Mouse (Mus musculus): ENCODE measurements at regions not wholly inside any gene's neighbourhood (a gene's known extent, or its start where the extent isn't known, plus 50 kb on each side); places are given as distances from the start of the nearest gene placed in this dataset.

DNA sequence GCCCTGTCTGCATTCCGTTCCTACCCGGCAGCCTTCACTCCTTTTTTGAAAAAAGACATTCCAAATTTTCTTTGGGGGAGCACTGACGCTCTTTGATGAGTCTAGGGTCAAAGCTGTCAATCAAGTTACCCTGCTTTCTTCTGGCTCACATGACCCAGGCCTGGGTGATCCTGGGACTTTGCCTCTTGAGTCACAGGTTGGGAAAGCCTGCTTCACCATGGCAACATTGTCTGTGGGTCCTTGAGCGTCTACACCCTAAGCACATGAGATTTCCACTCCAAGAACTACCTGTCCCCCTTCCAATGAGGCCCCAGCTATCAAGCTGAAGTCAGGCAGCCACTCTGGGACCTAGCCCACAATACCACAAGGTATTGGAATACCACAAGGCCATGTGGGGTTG lies 73.5 kb downstream of the Lsm3 start:
- Histone ChIP-seq H3K36me3 (ENCODE audit: control insufficient read depth, insufficient read depth, low read length) (no peaks in the 10 kb centered on the region), H3K27ac (ENCODE audit: low read depth, low read length) (no peak overlapping the region), H3K4me3 (ENCODE audit: low read depth, low read length) (no peak overlapping the region), H3K4me2 (ENCODE audit: low read depth, low read length) (no peak overlapping the region), H3K4me1 (ENCODE audit: control insufficient read depth, insufficient read depth, low read length) (no peaks in the 10 kb centered on the region), H3K27me3 (ENCODE audit: control insufficient read depth, insufficient read depth, low read length) (no peaks in the 10 kb centered on the region), H3K9me3 (ENCODE audit: control insufficient read depth, low read length) (no peaks in the 10 kb centered on the region), H3K9ac (replicated peaks; ENCODE audit: low read depth, low read length) (no peak overlapping the region)
- ATAC-seq (ENCODE audit: low read depth), result no peak
- WGBS, result 93% methylated on average over 4 of the region's 4 CpGs

DNA sequence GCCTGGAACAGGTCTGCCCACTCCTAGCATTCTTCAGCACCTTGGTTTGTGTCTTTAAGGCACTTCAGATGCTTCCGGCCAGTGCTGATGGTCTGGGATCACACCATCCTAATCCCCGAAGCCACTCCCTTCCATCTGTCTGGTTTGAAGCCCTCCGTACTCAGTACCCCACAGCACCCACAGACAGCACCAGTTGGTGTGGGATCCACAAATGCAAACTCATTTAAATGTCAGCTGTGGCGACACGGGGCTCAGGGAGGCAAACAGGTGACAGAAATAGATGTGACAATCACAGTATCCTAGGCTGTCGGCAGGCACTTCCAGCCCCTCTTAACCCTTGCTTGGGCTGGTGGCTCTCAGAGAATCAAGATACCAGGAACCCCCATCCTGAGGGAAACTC lies 74.7 kb downstream of the Lsm3 start:
- 54% methylated on average over 6 of the region's 6 CpGs for WGBS
- H3K9me3 ChIP-seq (ENCODE audit: control insufficient read depth, low read length), result no peaks in the 10 kb centered on the region
- no peak overlapping the region for H3K27ac ChIP-seq (ENCODE audit: low read depth, low read length)
- no peak overlapping the region for H3K4me3 ChIP-seq (ENCODE audit: low read depth, low read length)
- no peak overlapping the region for H3K9ac ChIP-seq (replicated peaks; ENCODE audit: low read depth, low read length)
- no peaks in the 10 kb centered on the region for H3K36me3 ChIP-seq (ENCODE audit: control insufficient read depth, insufficient read depth, low read length)
- no peak for ATAC-seq (ENCODE audit: low read depth)
- H3K27me3 ChIP-seq (ENCODE audit: control insufficient read depth, insufficient read depth, low read length), result no peaks in the 10 kb centered on the region
- no peaks in the 10 kb centered on the region for H3K4me1 ChIP-seq (ENCODE audit: control insufficient read depth, insufficient read depth, low read length)
- no peak overlapping the region for H3K4me2 ChIP-seq (ENCODE audit: low read depth, low read length)

DNA sequence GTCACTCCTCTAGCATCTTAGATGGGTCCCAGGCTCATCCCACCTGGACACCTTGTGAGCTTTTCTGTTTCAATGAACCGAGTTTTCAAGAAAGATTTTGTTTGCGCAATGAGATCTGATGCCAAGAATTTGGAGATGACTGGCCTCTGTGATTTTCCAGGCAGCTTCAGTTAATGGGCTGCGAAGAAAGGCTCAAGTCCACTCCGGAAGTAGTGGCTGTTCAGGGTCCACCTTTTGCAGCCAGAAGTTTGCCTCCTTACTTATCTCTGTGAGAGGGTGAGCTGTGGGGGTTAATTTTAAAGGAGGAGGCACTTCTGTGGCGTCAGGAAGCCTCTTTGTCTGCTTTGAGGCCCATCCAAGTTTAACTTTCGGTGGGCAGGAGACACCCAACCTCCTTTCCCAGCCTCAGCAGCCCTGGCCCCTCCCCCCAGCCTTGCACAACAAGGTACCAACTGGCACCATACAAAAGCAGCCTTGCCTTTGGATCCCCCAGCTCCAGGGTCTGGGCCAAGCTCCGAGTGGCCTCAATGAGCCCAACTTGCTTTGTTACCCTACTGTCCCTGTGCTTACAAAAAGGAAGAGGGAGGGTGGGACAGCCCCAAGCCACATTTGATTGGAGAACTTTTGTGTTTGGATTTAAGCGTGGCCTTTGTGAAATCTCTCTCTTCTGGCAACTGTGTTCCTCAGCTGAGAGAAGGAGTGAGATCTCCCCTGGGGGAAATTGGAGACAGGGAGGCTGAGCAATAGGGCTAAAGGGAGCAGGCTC lies 75.3 kb downstream of the Lsm3 start:
- H3K9ac ChIP-seq (replicated peaks; ENCODE audit: low read depth, low read length), result no peak overlapping the region
- H3K9me3 ChIP-seq (ENCODE audit: control insufficient read depth, low read length), result no peaks in the 10 kb centered on the region
- H3K4me3 ChIP-seq (ENCODE audit: low read depth, low read length), result no peak overlapping the region
- no peaks in the 10 kb centered on the region for H3K4me1 ChIP-seq (ENCODE audit: control insufficient read depth, insufficient read depth, low read length)
- H3K27me3 ChIP-seq (ENCODE audit: control insufficient read depth, insufficient read depth, low read length), result no peaks in the 10 kb centered on the region
- no peak overlapping the region for H3K4me2 ChIP-seq (ENCODE audit: low read depth, low read length)
- ATAC-seq (ENCODE audit: low read depth), result no peak
- H3K36me3 ChIP-seq (ENCODE audit: control insufficient read depth, insufficient read depth, low read length), result no peaks in the 10 kb centered on the region
- 53% methylated on average over 8 of the region's 8 CpGs for whole genome bisulfite sequencing
- no peak overlapping the region for H3K27ac ChIP-seq (ENCODE audit: low read depth, low read length)

DNA sequence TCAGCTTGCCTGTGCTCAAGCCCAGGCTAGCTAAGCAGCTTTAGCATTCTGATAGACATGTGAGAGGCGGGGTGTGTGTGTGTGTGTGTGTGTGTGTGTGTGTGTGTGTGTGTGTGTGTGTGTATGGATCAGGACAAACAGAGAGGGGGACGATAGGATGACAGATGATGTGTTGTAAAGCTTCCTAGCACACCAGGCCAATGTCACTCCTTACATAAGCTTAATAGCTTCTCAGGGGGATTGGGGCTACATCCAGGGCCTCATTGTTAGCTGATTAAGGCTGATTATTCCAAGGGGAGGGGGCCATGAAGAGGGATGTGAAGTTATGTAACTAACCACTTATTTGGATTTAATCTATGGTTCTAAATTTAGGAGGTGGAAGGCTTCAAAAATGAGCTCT lies 76.9 kb downstream of the Lsm3 start:
- no peak overlapping the region for H3K4me2 ChIP-seq (ENCODE audit: low read depth, low read length)
- WGBS, result 72% methylated on average over 2 of the region's 2 CpGs
- no peak overlapping the region for H3K27ac ChIP-seq (ENCODE audit: low read depth, low read length)
- no peaks in the 10 kb centered on the region for H3K36me3 ChIP-seq (ENCODE audit: control insufficient read depth, insufficient read depth, low read length)
- no peak overlapping the region for H3K9ac ChIP-seq (replicated peaks; ENCODE audit: low read depth, low read length)
- no peaks in the 10 kb centered on the region for H3K27me3 ChIP-seq (ENCODE audit: control insufficient read depth, insufficient read depth, low read length)
- H3K9me3 ChIP-seq (ENCODE audit: control insufficient read depth, low read length), result no peaks in the 10 kb centered on the region
- no peak overlapping the region for H3K4me3 ChIP-seq (ENCODE audit: low read depth, low read length)
- no peaks in the 10 kb centered on the region for H3K4me1 ChIP-seq (ENCODE audit: control insufficient read depth, insufficient read depth, low read length)
- no peak for ATAC-seq (ENCODE audit: low read depth)

DNA sequence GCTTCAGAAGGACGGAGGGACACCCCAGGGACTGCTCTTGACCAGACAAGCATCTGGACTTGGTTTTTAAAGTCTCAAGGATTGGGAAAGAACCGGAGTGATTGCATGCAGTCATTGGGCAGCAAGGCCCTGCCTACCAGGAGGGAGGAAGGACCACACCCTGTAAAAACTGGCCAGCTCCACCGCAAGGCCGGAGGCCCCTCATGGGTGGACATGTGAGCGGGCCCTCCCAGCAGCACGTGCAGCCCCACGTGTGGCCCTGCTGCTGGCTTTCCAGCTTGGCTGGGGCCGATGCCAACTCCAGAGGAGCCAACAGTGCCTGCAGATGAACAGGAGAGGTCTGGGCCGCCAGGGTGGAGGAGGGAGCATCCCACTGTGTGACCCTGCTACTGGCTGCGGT lies 83.2 kb downstream of the Lsm3 start:
- H3K9ac ChIP-seq (replicated peaks; ENCODE audit: low read depth, low read length), result no peak overlapping the region
- H3K4me3 ChIP-seq (ENCODE audit: low read depth, low read length), result no peak overlapping the region
- no peaks in the 10 kb centered on the region for H3K36me3 ChIP-seq (ENCODE audit: control insufficient read depth, insufficient read depth, low read length)
- no peaks in the 10 kb centered on the region for H3K9me3 ChIP-seq (ENCODE audit: control insufficient read depth, low read length)
- ATAC-seq (ENCODE audit: low read depth), result no peak
- H3K27ac ChIP-seq (ENCODE audit: low read depth, low read length), result no peak overlapping the region
- no peaks in the 10 kb centered on the region for H3K4me1 ChIP-seq (ENCODE audit: control insufficient read depth, insufficient read depth, low read length)
- H3K27me3 ChIP-seq (ENCODE audit: control insufficient read depth, insufficient read depth, low read length), result no peaks in the 10 kb centered on the region
- H3K4me2 ChIP-seq (ENCODE audit: low read depth, low read length), result no peak overlapping the region
- WGBS, result 65% methylated on average over 10 of the region's 10 CpGs

DNA sequence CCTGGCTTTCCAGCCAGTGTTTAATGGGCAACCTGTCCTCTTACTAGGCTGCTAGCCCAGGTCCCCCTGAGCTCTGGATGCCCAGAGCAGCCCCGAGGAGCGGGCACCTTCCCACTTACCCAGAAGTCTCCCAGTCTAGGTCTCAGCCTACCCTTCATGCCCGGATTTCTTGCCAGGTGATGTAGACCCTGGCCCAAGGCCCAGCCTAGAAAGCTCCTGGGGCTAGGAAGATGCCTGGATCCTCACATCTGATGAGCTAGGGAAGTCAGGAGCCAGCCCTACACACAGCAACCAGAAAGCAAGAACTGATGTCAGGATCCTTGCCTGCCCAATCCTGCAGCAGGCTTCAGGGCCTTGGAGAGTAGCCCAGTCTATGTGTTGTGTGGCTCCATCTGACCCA lies 83.7 kb upstream of the Slc6a6 start:
- Histone ChIP-seq H3K9me3 (ENCODE audit: control insufficient read depth, low read length) (no peaks in the 10 kb centered on the region), H3K9ac (replicated peaks; ENCODE audit: low read depth, low read length) (no peak overlapping the region), H3K27me3 (ENCODE audit: control insufficient read depth, insufficient read depth, low read length) (no peaks in the 10 kb centered on the region), H3K4me3 (ENCODE audit: low read depth, low read length) (no peak overlapping the region), H3K4me1 (ENCODE audit: control insufficient read depth, insufficient read depth, low read length) (no peaks in the 10 kb centered on the region), H3K27ac (ENCODE audit: low read depth, low read length) (no peak overlapping the region), H3K4me2 (ENCODE audit: low read depth, low read length) (no peak overlapping the region), H3K36me3 (ENCODE audit: control insufficient read depth, insufficient read depth, low read length) (no peaks in the 10 kb centered on the region)
- 89% methylated on average over 3 of the region's 3 CpGs for WGBS
- no peak for ATAC-seq (ENCODE audit: low read depth)

DNA sequence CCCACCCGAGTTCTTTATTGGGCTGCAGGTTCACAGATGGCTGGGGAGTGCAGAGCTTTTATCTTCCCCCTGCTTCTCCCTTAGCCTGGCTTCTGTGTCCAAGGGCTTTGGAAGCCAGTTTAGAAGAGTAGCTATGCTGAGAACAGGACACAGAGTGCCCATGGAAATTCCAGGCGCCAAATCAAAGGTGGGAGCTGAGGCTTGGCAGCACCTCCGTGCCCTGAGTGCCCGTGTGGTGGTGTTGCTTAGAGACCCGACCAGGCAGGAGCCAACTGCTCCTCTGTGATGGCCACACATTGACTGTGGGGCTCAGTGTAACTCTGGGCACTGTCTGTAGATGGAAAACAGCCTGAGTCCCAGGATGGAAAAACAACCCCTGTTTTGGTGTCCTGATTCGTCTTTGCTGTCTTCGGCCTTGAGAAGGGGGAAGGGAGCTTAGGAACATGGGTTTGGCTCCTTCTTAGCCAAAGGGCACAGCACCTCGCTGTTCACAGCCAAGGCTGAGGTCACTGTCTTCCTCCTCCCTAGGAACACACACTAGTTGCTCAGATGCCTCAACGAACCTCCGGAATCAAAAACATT lies 77.1 kb upstream of the Slc6a6 start:
- no peak overlapping the region for H3K4me3 ChIP-seq (ENCODE audit: low read depth, low read length)
- H3K4me2 ChIP-seq (ENCODE audit: low read depth, low read length), result no peak overlapping the region
- no peaks in the 10 kb centered on the region for H3K4me1 ChIP-seq (ENCODE audit: control insufficient read depth, insufficient read depth, low read length)
- ATAC-seq (ENCODE audit: low read depth), result no peak
- no peaks in the 10 kb centered on the region for H3K36me3 ChIP-seq (ENCODE audit: control insufficient read depth, insufficient read depth, low read length)
- 89% methylated on average over 10 of the region's 10 CpGs for WGBS
- H3K27ac ChIP-seq (ENCODE audit: low read depth, low read length), result no peak overlapping the region
- H3K27me3 ChIP-seq (ENCODE audit: control insufficient read depth, insufficient read depth, low read length), result no peaks in the 10 kb centered on the region
- H3K9me3 ChIP-seq (ENCODE audit: control insufficient read depth, low read length), result no peaks in the 10 kb centered on the region
- no peak overlapping the region for H3K9ac ChIP-seq (replicated peaks; ENCODE audit: low read depth, low read length)

DNA sequence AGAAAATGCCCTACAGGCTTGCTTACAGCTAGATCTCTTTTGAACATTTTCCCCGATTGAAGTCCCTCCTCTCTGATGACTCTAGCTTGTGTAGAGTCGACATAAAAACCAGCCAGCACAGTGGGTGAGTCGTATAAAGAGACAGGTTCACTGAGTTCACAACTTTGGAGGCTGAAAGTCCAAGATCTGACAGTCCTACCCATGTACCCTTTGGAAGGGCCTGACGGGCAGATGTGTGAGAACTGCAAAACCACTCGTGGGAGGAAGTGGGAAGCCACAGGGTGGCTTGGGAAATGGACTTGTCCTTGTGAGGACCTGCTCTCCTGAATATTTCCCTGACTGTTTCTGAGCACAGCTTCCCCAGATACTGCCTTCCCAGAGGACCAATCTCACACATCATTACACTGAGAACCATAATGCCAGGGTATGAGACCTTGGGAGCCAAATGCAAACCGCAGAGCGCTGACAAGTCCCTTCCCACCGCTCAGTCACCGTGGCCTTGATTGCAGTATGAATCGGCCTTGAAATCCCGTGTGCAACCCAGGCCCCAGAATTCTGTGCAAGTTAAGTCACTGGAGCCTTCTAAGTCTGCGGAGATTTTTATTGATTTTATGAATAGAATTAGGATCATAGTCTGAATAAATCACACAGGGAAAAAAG lies 76.1 kb upstream of the Slc6a6 start:
- Histone ChIP-seq H3K27ac (ENCODE audit: low read depth, low read length) (no peak overlapping the region), H3K4me2 (ENCODE audit: low read depth, low read length) (no peak overlapping the region), H3K4me1 (ENCODE audit: control insufficient read depth, insufficient read depth, low read length) (no peaks in the 10 kb centered on the region), H3K9me3 (ENCODE audit: control insufficient read depth, low read length) (no peaks in the 10 kb centered on the region), H3K27me3 (ENCODE audit: control insufficient read depth, insufficient read depth, low read length) (no peaks in the 10 kb centered on the region), H3K36me3 (ENCODE audit: control insufficient read depth, insufficient read depth, low read length) (no peaks in the 10 kb centered on the region), H3K4me3 (ENCODE audit: low read depth, low read length) (no peak overlapping the region), H3K9ac (replicated peaks; ENCODE audit: low read depth, low read length) (no peak overlapping the region)
- no peak for ATAC-seq (ENCODE audit: low read depth)
- 69% methylated on average over 12 of the region's 12 CpGs for WGBS

DNA sequence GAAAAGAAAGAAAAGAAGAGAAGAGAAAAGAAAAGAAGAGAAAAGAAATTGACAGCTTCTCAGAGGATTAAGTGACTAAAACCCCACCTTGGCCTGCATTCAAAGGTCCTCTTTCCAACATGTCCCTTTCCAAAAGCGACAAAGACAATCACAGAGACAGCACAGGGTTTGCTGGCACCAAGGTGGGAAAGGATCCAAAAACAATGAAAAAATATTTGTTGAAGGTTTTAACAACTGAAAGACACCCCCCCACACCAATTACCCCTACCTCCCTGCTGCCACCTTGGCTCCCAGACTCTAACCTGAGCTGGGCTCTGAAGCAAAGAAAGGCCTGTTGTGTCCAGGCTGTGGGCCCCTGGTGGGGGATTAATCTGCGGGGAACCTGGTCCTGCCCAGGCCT lies 74.2 kb upstream of the Slc6a6 start:
- WGBS, result 45% methylated on average over 2 of the region's 2 CpGs
- no peak overlapping the region for H3K9ac ChIP-seq (replicated peaks; ENCODE audit: low read depth, low read length)
- no peak overlapping the region for H3K4me2 ChIP-seq (ENCODE audit: low read depth, low read length)
- no peaks in the 10 kb centered on the region for H3K4me1 ChIP-seq (ENCODE audit: control insufficient read depth, insufficient read depth, low read length)
- no peaks in the 10 kb centered on the region for H3K36me3 ChIP-seq (ENCODE audit: control insufficient read depth, insufficient read depth, low read length)
- no peaks in the 10 kb centered on the region for H3K27me3 ChIP-seq (ENCODE audit: control insufficient read depth, insufficient read depth, low read length)
- H3K9me3 ChIP-seq (ENCODE audit: control insufficient read depth, low read length), result no peaks in the 10 kb centered on the region
- no peak for ATAC-seq (ENCODE audit: low read depth)
- no peak overlapping the region for H3K27ac ChIP-seq (ENCODE audit: low read depth, low read length)
- no peak overlapping the region for H3K4me3 ChIP-seq (ENCODE audit: low read depth, low read length)
